Mouse (Mus musculus): Measurements from ENCODE around the gene Zfp786.

DNA sequence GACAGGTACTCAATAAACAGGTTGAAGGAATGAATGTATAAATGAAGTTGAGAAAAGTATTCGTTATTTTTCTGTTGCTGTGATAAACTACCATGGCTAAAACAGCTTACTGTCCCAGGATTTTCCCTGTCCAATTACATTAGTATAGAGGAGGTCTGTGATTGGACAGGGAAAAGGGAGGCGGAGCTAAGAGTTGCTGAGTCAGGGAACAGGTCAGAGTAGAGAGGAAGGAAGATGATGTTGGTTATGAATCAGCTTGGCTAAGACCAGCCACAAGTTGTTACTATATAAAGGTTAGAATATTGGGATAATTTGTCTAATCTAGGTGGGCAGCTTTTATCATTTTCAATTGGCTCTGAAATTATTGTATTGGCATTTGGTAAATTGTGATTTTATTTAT lies 39.9 kb downstream of the Zfp786 start:
- TF ChIP-seq CTCF (conservative IDR thresholded peaks at IDR 0.05; ENCODE audit: insufficient read depth, insufficient read length, low read depth, low read length) (no peak), POLR2A (IDR thresholded peaks at IDR 0.05; ENCODE audit: low read depth, low read length) (no peak)

Measured in kidney, adult 2 months (tissue).